In genomic region chr9:41736234-41736859, GRCm38 (mm10) we compare ENCODE assay signal across 9 mouse cellular contexts.
DNase-seq lines count a peak whose midpoint lies in the region; ATAC-seq and TF ChIP-seq lines count a peak whose summit lies in the region.
"Had no signal": no experiment of that assay in that cellular context is flagged by ENCODE, and none has a peak within 500 bp of the region (broad histone marks: within the 10 kb centered on the region; RNA-seq: fewer than 3 reads in every experiment).

No protein-coding gene starts in this region.

- peak overlapping the region; percentile 66 for H3K4me2 ChIP-seq in heart, embryonic 15.5 days
- H3K4me2 ChIP-seq in limb, embryonic 14.5 days (replicated peaks; ENCODE audit: low read depth, low read length, severe bottlenecking): peak overlapping the region; percentile 76

- H3K27me3 ChIP-seq in heart, embryonic 15.5 days: no peaks in the 10 kb centered on the region
- H3K27me3 ChIP-seq in limb, embryonic 14.5 days (ENCODE audit: control insufficient read depth, insufficient read depth, low read length): no peaks in the 10 kb centered on the region

- no peak for TF ChIP-seq POLR2A in limb, embryonic 14.5 days (IDR thresholded peaks at IDR 0.05; ENCODE audit: borderline replicate concordance, extremely low read depth, insufficient read depth, insufficient read length)

- no peaks in the 10 kb centered on the region for H3K9me3 ChIP-seq in heart, embryonic 15.5 days (replicated peaks)
- no peaks in the 10 kb centered on the region for H3K9me3 ChIP-seq in limb, embryonic 14.5 days (ENCODE audit: control insufficient read depth, low read length)

- ATAC-seq in heart, embryonic 15.5 days (replicated peaks; ENCODE audit: insufficient number of reproducible peaks, insufficient read depth, low FRiP score, low read depth): no peak; the same call in 1 of the 2 replicates
- peak; percentile 51; the same call in 1 of the 2 replicates for ATAC-seq in limb, embryonic 14.5 days (ENCODE audit: low FRiP score, low read depth)

- intact Hi-C loops in left cerebral cortex, adult 2 months (cut with DNase I): loop anchor here (1.0 to 5.0 kb wide), 5 partner anchors 124 to 214 kb away; no protein-coding TSS in a partner anchor
- intact Hi-C loops in left cerebral cortex, postnatal 25 days (cut with DNase I): loop anchor here (5.0 kb wide), 1 partner anchor 156 kb away; no protein-coding TSS in a partner anchor

- peak overlapping the region; percentile 95 for H3K27ac ChIP-seq in left cerebral cortex, adult 2 months
- H3K27ac ChIP-seq in heart, embryonic 15.5 days: peak overlapping the region; percentile 84
- H3K27ac ChIP-seq in limb, embryonic 14.5 days (replicated peaks; ENCODE audit: low read depth, low read length): peak overlapping the region; percentile 90
- H3K27ac ChIP-seq: macrophage had no signal

- H3K4me3 ChIP-seq in left cerebral cortex, adult 2 months: peak overlapping the region; percentile 44
- H3K4me3 ChIP-seq in heart, embryonic 15.5 days: peak overlapping the region; percentile 47
- peak overlapping the region; percentile 38 for H3K4me3 ChIP-seq in limb, embryonic 14.5 days (replicated peaks; ENCODE audit: low read length)

- TF ChIP-seq CTCF in left cerebral cortex, adult 2 months (IDR thresholded peaks at IDR 0.05): no peak

- peak overlapping the region; percentile 44 for H3K9ac ChIP-seq in heart, embryonic 15.5 days
- H3K9ac ChIP-seq in limb, embryonic 14.5 days (ENCODE audit: low read depth, low read length, severe bottlenecking): peak overlapping the region; percentile 67

- peak in 1 of 2 experiments; percentile 16 for DNase-seq in left cerebral cortex, adult 2 months (ENCODE audit: extremely low spot score in 1 of 2, low spot score in 2 of 2)
- DNase-seq in left cerebral cortex, postnatal 25 days (ENCODE audit: low spot score in 2 of 2): no peak
- DNase-seq in embryo, embryonic 10.5 days (ENCODE audit: low spot score): peak; percentile 91
- peak; percentile 53 for DNase-seq in limb, embryonic 14.5 days (ENCODE audit: low spot score)
- DNase-seq in retina, postnatal 7 days (ENCODE audit: low read depth, low spot score): peak; percentile 4
- no peak for DNase-seq in urinary bladder, postnatal 4 days (ENCODE audit: low spot score in 2 of 2)
- DNase-seq in spleen, adult 12 weeks (ENCODE audit: low spot score): no peak

- WGBS in heart, embryonic 15.5 days: 2% methylated on average over 16 of the region's 16 CpGs
- WGBS in limb, embryonic 14.5 days: 2% methylated on average over 16 of the region's 16 CpGs

- no peaks in the 10 kb centered on the region for H3K36me3 ChIP-seq in heart, embryonic 15.5 days
- no peaks in the 10 kb centered on the region for H3K36me3 ChIP-seq in limb, embryonic 14.5 days (ENCODE audit: control insufficient read depth, insufficient read depth, low read length)

- H3K4me1 ChIP-seq in heart, embryonic 15.5 days (replicated peaks): peaks cover 22% of the 10 kb centered on the region
- H3K4me1 ChIP-seq in limb, embryonic 14.5 days (ENCODE audit: control insufficient read depth, insufficient read depth, low read length): peaks cover 12% of the 10 kb centered on the region

Comparison
In these comparisons a context has a peak if more than half of its experiments do, and no peak if none do; other contexts are left out.
1. DNase-seq: peak in embryo, embryonic 10.5 days (single experiment), limb, embryonic 14.5 days (single experiment) and retina, postnatal 7 days (single experiment); none in left cerebral cortex, postnatal 25 days (0 of 2), urinary bladder, postnatal 4 days (0 of 2) and spleen, adult 12 weeks (single experiment).
2. Peak in every context shown above with its lines, with median percentiles within 50 percentile points of each other: H3K27ac ChIP-seq and H3K4me3 ChIP-seq.